Mouse (Mus musculus) ovary, adult 18-20 months (tissue): ENCODE data around the gene Il12a.
A peak's percentile ranks its signal among the peaks of the same experiment; 100 is the strongest.

Source experiments
- DNase-seq: peaks from one replicate; pipeline ENCODE4 v3.0.0; 2022; ENCODE audit warnings: low spot score, mixed read lengths

The Il12a gene

DNA sequence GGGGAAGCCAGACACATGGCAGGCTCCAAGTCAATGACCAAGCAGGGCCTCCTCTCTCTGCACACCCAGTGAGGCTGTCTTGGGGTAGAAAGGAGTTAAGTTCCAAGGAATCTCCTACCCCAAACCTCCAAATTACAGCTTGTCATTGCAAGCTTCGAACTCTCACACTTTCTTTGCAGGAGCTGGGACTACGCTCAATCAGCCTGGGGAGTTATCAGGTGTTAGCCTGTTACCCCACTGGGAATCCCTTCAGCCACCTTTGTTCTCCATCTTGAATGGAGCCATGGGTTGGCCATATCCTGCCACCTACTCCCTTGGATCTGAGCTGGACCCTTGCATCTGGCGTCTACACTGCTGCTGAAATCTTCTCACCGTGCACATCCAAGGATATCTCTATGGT is at the start of gene Il12a:
Gene Il12a, plus strand, starts transcription at position 301 of the 400 bp plus-strand sequence.
- no peak for DNase-seq

DNA sequence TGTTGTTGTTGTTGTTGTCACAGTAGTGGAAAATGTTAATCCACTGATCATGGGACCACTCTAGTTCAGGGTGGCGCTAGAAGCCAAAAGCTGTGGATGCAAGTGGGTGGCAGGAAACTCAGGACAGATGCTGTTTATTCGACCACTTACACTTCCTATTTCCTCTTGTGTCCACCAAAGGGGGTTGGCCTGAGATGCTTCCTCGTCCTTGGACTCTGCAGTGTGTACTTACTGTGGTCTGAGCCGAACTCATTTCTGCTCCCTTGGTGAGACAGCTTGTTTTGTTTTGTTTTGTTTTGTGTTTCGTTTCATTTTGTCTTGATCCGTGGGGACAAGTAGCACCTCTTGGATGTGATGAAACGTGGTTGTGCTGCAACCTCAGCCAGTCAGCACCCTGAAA is 47.5 kb upstream of the Il12a start:
- DNase-seq = no peak

DNA sequence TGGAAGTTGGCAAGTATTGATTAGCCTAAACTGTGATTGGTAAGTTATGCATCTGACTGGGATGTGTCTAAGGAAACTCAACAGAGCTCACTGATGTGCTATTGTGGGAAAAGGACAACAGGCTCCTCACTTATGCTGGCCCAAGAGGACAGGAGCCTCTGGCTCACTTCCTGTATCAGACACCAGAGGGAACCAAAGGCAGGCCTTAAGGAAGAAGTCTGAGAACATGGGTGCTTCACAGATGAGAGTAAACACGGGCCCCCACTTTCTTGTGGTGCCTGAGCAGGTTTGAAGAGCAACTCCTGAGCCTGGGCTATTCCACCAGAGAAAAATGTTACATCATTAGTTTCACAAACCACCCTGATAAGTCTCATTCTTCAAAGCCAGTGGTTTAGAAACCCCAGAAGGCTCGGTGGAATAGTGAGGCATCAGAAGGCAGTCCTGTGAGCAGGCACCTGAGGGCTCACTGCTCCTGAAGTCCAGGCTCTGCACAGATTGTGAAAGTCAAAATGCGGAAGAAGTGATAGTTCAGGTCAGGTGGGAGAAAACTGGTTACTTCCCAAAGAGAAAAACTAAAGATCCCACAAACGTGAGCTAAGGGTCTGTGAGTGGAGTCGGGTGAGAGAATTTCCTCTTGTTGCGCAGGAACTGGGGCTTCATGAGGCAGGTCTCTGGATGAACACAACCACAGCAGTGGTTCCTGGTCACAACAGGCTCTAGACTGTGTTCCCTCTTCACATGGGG is 43.9 kb upstream of the Il12a start:
- DNase-seq = no peak

DNA sequence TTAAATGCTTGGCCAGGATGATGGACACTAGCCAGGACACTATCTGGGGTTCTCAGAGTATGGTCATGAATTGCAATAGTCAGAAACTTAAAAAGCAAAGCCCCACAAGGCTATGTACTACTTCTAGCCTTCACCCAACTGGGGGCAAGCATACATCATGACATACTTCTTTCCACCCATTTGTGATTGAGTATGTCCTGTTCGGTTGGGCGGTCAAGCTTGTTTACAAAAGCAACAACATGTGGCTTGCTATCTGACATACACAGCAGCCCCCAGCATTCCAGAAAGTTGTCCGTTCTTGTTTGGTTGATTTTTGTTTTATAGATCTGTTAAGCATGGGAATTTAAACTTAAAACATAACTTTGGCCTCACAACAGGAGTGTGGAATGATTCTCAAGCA is 43.2 kb upstream of the Il12a start:
- no peak for DNase-seq

DNA sequence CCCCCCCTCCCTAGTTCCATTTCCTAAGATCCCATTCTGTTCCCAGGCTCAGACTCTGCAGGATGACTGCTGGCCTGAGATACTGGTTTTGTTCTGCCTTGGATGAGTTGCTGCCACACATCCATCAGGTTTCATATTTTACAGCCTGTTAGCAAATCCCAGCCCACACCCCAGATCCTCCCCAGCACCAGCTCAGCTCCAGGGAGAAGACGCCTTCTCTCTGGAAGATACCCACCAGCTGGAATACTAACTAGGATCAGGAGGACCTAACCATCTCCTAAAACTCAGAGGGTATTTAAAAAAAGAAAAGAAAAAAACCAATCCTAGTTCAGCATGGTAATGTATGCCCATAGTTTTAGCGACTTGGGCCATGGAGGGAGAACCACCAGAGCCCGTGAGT is 40.2 kb upstream of the Il12a start:
- no peak for DNase-seq

DNA sequence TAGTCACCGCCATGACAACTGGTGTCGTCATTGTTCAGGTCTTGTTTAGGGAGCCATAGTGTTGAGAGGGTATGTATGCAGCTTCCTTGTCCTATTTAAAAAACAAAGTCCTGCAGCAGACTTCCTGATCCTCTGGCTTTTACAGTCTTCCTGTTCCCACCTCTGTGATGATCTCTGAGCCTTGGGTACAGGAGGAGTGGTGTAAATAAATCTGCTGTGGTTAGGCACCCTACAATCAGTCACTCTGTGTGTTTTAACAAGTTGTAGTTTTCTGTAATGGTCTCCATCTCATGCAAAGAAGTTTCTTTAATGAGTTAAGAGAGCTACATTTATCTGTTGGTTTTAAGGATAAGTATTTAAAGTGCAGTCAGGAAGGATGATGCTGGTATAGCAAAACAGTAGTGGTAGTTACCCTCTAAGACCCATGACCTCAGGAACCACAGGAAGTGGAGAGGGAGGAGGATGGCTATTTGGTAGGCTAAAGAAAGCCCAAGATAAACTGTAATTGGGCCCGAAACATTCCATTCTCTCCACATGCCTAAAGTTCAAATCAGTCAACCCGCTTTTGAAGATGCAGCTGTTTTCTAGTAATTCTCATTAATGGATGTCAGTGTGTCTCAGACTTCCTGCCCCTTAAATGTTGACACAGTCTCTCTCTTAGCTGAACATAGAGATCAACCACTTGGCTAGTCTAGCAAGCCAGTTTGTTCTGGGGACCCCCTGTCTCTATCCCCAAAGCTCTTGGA is 33.7 kb upstream of the Il12a start:
- no peak for DNase-seq

DNA sequence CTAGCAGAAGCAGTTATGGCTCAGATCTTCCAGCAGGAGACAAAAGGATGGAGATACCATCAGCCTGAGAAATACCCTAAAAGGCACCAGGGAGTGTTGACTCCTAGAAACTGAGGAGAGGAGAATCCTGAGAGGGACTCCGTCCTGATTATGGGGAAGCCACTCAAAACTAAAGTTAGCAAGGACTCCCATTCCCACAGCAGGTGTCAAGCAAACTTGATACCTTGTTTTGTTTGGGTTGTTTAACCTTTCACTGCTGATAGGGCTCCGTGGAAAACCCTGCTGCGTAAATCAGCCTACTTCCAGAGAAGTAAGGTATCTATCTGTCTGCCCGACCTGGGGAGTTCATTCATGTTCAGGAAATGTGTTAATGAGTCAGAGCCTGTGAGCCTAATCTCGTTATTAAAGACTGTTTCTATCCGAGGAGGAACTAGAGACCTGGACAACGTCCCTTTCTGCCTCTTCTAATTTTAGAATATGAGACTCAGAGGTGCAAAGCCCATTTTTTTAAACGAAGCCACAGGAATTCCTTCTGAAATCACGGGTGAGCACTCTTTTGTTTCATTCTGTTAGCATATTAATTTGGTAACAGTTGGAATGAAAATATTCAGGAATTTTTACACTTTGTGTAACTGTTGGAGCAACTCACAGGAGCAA is 32.7 kb upstream of the Il12a start:
- no peak for DNase-seq

DNA sequence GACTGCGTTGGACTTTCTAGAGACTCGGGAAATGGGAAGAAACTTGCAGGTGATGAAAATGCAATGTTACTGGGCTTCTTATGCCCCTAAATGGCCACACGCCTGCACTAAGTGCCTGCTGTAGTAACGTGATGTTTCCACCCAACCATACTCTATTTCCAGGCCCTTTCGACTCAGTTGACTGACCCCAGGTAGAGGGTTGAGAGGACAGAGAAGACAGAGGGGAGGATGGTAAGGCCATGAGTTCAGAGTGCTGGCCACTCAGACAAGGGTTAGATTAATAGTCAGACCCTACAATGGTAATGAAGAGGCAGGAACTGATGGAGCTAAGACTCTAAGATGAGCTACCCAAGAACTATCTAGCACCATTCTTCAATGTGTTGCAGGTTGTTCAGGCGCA is 30.4 kb upstream of the Il12a start:
- no peak for DNase-seq

DNA sequence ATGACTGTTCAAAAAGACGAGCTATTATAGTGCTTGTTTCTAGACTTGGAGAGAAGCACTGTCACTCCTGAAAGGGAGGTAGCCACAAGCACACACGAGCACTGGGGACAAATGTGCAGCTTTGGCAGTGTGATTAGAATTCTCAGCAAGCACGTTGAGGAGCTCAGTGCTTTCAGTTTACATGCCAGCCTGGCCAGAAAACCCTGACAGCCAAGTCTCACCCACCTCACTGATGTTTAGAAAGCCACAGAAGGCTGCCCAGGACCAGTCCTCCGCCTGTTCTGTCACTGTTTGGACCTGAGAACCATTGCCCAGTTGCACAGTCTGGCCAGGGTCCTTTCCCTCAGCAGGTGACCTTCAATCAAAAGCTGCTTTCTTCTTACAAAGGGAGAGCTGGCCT is 29.9 kb upstream of the Il12a start:
- no peak for DNase-seq

DNA sequence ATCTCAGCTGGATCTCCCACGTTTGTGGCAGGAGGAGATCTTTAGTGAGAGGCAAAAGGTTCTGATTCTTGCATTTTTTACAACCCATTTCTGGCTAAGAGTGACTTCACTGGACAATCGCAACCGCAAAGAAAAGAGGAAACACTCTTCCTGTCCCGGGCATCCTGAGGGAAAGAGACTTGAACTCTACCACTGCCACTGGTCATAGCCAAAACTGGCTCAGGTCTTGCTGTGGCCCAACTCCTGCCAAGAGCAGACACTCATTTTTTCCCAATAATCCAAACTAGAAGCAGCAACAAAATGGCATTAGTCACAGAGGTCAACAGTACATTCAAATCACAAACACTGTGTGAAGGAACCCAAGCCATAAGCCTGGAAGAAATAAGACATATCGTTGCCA is 28.1 kb upstream of the Il12a start:
- DNase-seq = no peak

DNA sequence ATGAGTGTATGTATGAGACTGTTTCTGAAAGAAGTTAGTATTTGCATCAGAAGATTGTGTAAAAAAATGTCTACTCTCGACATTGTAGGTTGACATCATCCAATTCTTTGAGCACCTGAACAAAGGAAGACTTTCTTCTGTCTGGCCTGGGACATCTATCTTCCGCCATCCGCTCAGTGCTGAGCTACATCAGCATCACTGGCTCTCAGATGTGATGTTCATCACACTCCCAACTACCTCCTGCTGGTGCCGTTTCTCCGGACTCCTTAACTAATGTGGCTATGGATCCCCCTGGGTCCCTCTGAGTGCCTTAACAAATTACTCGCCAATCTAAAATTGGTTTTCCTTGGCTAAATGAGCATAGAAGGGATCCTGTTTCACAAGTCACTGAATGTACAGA is 26.1 kb upstream of the Il12a start:
- DNase-seq = no peak

DNA sequence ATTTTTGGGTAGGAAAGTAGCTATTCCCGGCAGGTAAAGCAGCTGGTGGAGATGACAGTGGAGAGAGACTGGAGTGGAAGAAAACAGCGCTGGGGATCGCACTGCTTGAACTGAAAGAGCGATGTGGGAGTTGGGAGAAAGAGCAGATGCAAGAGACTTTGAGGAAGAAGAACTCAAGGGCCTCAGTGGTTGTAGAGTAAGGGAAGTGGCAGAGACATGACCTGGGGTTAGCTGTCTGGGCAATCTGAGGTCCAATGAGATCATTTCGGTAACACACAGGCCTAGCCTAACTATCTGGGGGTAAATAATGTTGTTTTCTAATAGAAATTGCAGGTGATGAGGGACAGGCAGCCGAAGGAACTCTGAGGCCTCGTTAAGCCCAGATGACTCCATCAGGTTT is 24.1 kb upstream of the Il12a start:
- no peak for DNase-seq

DNA sequence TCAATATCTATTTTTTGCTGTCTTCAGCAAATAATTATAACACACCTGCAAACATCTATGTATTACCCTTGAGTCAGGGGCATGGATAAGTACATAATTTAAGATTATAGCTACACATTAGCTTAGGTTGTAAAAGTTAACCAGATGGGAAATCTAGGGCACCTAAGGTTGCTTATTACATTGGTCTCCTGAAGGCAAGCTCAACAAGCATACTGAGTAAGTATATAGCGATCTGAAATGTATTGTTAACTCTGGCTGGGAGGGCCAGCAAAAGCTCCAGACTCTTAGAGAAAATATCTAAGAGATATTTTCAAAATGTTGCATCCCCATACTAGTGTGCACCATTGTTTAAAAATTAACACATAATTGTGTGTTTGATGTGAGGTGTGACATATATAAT is 22.6 kb upstream of the Il12a start:
- DNase-seq = no peak

DNA sequence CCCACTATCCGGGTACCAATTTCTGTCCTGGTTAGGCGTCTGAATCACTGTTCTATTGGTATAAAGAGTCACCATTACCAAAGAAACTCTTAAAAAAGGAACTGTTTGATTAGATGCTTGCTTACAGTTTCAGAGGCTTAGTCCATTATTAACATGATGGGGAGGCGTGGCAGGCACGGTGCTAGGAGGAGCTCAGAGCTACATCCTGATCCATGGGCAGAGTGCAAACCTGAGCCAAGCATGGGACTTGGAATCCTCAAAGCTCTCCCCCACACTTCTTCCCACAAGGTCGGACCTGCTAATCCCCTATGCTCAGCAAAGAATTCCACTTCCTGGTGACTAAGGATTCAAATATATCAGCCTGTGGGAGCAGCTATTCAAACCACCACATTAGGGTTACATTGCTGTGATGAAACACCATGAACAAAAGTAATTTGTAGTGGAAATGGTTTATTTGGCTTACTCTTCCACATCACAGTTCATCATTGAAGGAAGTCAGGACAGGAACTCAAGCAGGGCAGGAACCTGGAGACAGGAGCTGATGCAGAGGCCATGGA is 20.9 kb upstream of the Il12a start:
- DNase-seq = no peak

DNA sequence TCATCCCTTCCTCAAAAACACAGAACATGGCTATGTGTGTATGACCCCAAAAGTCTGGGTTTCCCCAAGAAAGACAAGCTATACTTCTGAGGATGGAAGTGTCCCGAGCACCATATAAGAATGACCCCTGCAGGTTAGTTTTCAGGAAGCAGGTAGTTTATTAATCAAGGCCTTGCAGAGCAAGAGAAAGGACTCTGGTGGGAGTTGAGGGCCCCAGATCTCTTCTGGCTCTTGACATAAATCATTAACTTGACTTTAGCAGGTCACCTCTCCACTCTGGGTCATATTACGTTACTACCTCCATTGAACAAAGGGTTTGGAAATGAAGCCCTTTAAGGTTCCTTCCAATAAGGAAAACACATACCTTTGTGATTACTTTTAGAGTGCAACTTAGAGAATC is 15.7 kb upstream of the Il12a start:
- no peak for DNase-seq

DNA sequence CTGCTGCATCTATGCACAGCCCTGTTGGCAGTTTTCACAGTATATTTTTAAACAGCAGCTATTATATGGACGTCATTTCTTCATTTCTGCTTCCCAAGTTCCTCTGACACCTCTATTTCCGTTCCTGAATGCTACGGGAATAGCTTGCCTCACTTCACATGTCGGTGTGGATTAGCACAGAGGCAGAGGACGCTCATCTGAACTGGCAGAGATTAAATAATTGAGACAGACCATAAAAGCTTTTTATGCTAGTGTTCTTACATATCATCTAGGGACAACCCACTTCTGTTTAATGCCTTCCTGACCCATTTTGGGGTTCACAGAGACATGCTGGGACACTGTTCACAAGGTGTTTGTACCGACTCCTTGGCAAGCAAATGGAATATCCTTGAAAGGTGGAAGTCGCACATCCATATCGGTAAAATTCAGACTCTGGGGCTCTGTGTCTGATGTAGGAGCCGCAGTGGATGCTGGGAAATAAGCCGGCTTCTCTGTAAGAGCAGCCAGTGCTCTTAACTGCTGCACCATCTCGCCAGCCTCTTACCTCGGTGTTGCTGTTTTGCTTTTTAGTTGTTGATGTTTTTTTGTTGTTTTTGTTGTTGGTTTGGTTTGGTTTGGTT is 15.1 kb upstream of the Il12a start:
- DNase-seq = no peak

DNA sequence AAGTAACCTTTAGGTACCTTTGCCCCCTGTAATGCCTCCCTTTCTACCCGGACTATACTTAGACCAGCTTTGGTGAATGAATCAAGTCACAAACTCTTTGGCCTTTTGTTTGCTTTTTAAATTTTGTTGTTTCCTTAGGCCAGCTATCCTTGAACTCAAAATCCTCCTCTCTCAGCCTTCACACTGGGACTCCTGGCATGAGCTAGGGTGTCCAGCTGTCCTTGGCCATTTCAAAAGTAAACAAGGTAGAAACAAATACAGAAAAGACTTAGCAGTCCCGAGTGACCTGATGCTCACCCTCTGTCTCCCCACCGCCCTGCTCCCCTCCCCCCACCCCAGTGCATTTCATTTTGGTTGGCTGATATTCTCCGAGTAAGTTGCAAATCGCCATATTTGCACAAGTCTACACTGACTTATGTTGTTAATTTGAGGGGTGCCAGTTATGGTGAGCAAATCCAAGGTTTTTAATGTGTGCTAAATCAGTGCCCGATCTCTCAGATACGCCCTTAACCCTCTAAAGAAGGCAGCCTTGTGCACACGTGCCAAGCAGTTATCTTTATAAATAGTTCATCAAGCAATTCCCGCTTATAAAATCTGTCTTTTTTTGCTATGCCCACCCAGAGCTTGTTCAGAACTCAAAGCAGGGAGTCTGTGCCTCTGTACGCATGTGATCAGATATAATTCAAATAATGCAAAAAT is 14.3 kb upstream of the Il12a start:
- peak; percentile 13 for DNase-seq

DNA sequence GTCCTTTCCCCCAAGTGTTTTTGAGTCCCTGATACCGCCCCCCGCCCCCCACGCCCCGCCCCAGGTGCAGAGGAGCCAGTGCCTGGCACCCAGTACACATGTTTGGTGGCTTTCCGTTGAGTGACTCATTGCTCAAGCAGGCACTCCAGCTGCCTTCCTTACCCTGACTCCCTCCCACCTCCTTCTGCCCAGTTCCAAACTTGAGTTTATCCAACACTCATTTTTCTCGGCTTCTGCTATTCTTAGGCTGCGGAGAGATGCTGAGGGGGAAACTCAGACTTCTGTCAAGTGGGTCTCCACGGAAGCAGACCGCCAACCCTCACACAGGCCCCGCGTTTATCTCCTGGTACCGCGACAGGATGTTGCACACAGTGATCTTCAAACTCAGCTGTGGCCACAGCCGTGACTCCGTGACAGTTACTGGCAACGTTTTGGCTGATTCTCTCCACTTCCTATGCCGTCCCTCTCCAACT is 13.6 kb upstream of the Il12a start:
- DNase-seq = peak; percentile 57

DNA sequence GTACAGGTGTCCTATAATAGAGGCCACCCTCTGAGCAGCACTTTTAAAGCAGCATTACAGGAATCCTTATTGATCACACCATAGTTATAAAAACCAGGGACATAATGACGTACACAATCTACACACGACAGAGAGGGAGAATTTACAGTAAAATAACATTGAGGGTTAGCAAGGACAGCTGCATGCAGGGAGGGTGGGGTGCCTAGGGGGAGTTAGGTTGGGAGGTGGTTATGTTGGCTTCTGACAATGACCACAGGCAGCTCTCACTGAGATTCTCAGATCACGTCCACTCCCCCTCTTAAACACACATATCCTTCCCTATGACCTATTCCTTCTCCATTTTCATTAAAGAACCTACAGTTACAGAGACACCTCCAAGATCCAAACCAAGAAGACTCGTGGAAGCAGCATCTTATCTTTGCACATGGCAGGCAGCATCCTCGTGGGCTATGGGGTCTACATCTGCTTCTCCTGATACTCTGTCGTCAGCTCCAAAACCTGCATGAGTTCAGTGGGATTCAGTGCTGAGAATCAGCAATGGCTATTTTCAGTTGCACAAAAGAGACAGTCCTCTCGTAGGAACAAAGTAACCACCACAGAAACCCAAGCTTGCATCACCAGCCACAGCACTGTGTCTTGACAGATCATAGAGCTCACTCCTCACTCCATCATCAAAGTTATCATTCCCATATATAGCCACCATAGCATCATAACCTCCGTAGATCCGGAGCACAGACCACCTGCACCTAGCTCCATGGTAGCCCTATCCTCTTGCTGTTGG is 11.4 kb upstream of the Il12a start:
- no peak for DNase-seq

DNA sequence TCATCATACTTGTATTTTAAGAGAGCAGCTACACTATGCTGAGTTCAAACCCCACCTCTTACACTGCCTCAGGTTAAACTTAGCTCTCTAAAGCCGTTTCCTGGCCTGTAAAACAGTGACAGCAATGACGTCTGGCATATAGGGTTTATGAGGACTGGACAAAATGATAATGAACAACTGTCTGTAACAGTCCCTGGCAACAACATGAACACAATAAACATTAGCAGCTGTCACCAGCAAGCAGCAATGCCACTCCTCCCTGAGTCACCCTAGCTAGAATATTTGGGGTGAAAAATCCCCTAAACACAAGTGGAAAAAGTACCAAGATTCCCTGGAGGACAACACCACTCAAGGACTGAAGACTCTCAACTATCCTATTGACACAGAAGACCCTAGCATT is 6.9 kb upstream of the Il12a start:
- no peak for DNase-seq

DNA sequence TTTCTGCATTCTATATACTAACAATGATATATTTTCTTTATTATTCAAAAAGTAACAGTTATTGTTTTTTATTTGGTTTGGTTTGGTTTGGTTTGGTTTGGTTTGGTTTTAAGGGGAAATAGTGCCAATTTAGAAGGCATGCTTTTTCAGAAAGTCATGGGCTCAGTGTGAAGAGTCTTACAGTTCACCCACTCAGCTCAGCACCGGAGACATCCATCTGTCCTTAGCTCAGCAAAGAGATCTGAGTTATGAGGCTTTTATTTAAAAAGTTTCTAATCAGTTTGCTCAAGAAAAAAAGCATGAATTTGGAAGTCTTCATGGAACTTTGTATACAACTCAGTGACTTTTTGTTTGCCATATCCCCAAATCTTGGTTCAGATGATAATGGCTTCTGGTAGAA is 6.2 kb upstream of the Il12a start:
- DNase-seq = no peak
